Mouse (Mus musculus) heart, postnatal 10 days (tissue): ENCODE results near the gene Serinc5. TPM values are rescaled to one million over a fixed set of nuclear protein-coding genes. Genes with fewer than 3 reads are reported as not detected.
A peak's percentile ranks its signal among the peaks of the same experiment; 100 is the strongest.

Experiments
- DNase-seq, 2 experiments: peaks; one replicate each; pipeline ENCODE4 v3.0.0; 2021
- intact Hi-C: fragments of 180-260 bp; cut with DNase I; formaldehyde crosslinking; loops from one replicate; pipeline ENCODE4 v1.15.1; 2025
- total RNA-seq, 2 experiments: library from RNA; stranded (reverse); gene quantifications; 2 replicates each; pipeline ENCODE4 v1.2.3; 2021

Gene Serinc5
- total RNA-seq, 2 experiments from 2014 or later = 30.7 to 36.8 TPM

GRCm38 (mm10) chr13:92735693-92736092 is 124.8 kb downstream of the Serinc5 start:
- DNase-seq = no peak
- intact Hi-C loops = loop anchor here (10.0 kb wide), 1 partner anchor 831 kb away; no protein-coding TSS in a partner anchor

GRCm38 (mm10) chr13:92736516-92737300 is 125.8 kb downstream of the Serinc5 start:
- intact Hi-C loops = loop anchor here (10.0 kb wide), 1 partner anchor 832 kb away; no protein-coding TSS in a partner anchor

GRCm38 (mm10) chr13:92738821-92739220 is 127.9 kb downstream of the Serinc5 start:
- no peak for DNase-seq
- intact Hi-C loops = loop anchor here (10.0 kb wide), 1 partner anchor 834 kb away; no protein-coding TSS in a partner anchor

More at GRCm38 (mm10) chr13:92736516-92737300, 125.8 kb downstream of the Serinc5 start:
- no peak for DNase-seq

GRCm38 (mm10) chr13:92739858-92740257 is 129.0 kb downstream of the Serinc5 start:
- no peak for DNase-seq
- intact Hi-C loops = loop anchor here (1.0 to 10.0 kb wide), 3 partner anchors 160 to 835 kb away; partner anchors contain the start of gene Msh3

GRCm38 (mm10) chr13:92740671-92741270 is 129.9 kb downstream of the Serinc5 start:
- intact Hi-C loops = loop anchor here (1.0 to 5.0 kb wide), 2 partner anchors 160 to 383 kb away; partner anchors contain the start of gene Msh3
- DNase-seq = peak; percentile 50 to 65

- intact Hi-C loops = loop anchor here (5.0 kb wide), 1 partner anchor 386 kb away; the partner anchor contains the start of gene Msh3
- no peak for DNase-seq
Observed at GRCm38 (mm10) chr13:92742886-92743285, 132.0 kb downstream of the Serinc5 start.

- no peak for DNase-seq
- intact Hi-C loops = loop anchor here (5.0 kb wide), 1 partner anchor 386 kb away; the partner anchor contains the start of gene Msh3
Observed at GRCm38 (mm10) chr13:92743337-92743736, 132.4 kb downstream of the Serinc5 start.

GRCm38 (mm10) chr13:92750976-92751518 is 140.2 kb downstream of the Serinc5 start:
- intact Hi-C loops = loop anchor here (1.0 to 5.0 kb wide), 8 partner anchors 91 to 968 kb away; partner anchors contain the start of gene Mtx3
- DNase-seq = peak; percentile 83 to 87

GRCm38 (mm10) chr13:92751726-92752565 is 141.1 kb downstream of the Serinc5 start:
- intact Hi-C loops = loop anchor here (1.0 to 5.0 kb wide), 8 partner anchors 90 to 967 kb away; partner anchors contain the start of gene Mtx3
- peak; percentile 93 to 94 for DNase-seq

- DNase-seq = no peak
- intact Hi-C loops = loop anchor here (5.0 kb wide), 4 partner anchors 89 to 394 kb away; partner anchors contain the start of gene Mtx3
Observed at GRCm38 (mm10) chr13:92753676-92754075, 142.8 kb downstream of the Serinc5 start.

GRCm38 (mm10) chr13:92755036-92755435 is 144.1 kb downstream of the Serinc5 start:
- intact Hi-C loops = no loop called here

GRCm38 (mm10) chr13:92757972-92758585 is 147.2 kb downstream of the Serinc5 start:
- no peak for DNase-seq
- intact Hi-C loops = no loop called here

More at GRCm38 (mm10) chr13:92755036-92755435, 144.1 kb downstream of the Serinc5 start:
- peak in 1 of 2 experiments; percentile 28 for DNase-seq

GRCm38 (mm10) chr13:92759096-92759495 is 148.2 kb downstream of the Serinc5 start:
- DNase-seq = peak in 1 of 2 experiments; percentile 31
- intact Hi-C loops = no loop called here

GRCm38 (mm10) chr13:92760519-92760918 is 149.6 kb downstream of the Serinc5 start:
- intact Hi-C loops = no loop called here

More at GRCm38 (mm10) chr13:92760519-92760918, 149.6 kb downstream of the Serinc5 start:
- DNase-seq = no peak

Other genes with a start within 250 kb of the Serinc5 start
- not detected for gene Ankrd34b, start 185.2 kb upstream of the Serinc5 start, total RNA-seq
- 1 to 10 TPM; 3.0 to 3.7 TPM for gene Fam151b, start 127.1 kb upstream of the Serinc5 start, total RNA-seq
- gene Zfyve16, start 80.2 kb upstream of the Serinc5 start, total RNA-seq = 10 to 100 TPM; 17.5 to 20.2 TPM
- gene Spz1, start 34.9 kb upstream of the Serinc5 start, total RNA-seq = not detected
- gene Thbs4, start 183.7 kb downstream of the Serinc5 start, total RNA-seq = 10 to 100 TPM in 1 of 2 experiments, 1 to 10 TPM in 1; 8.9 to 12.4 TPM
- gene Mtx3, start 233.7 kb downstream of the Serinc5 start, total RNA-seq = 10 to 100 TPM in 1 of 2 experiments, 1 to 10 TPM in 1; 8.7 to 10.5 TPM